Mouse (Mus musculus) forebrain, embryonic 14.5 days (tissue): ENCODE results near the gene Ninl. TPM values are rescaled to one million over a fixed set of nuclear protein-coding genes. Genes with fewer than 3 reads are reported as not detected.

Experiments used
- ATAC-seq: fragments of 200-750 bp; cut with Nextera tagmentation; 2 replicates; pipeline ENCODE4 v1.8.0; 2017; ENCODE audit warnings: mild to moderate bottlenecking, moderate library complexity
- DNase-seq: peaks from one replicate; pipeline ENCODE4 v3.0.0-alpha.2; 2015; ENCODE audit warnings: low spot score
- H3K27ac ChIP-seq: fragments of 300-500 bp; sonication (generic); 2 replicates; pipeline ENCODE4 v1.5.1; 2014; ENCODE audit warnings: low read depth, mild to moderate bottlenecking, control low read depth, low read length, moderate library complexity
- H3K27me3 ChIP-seq: fragments of 300-500 bp; sonication (generic); replicated peaks from 2 replicates; pipeline ENCODE4 v1.6.1; 2014; ENCODE audit warnings: low read length, control low read depth, mixed read lengths; ENCODE audit not compliant: control insufficient read depth, insufficient read depth
- H3K36me3 ChIP-seq: fragments of 300-500 bp; sonication (generic); 2 replicates; pipeline ENCODE4 v1.6.1; 2014; ENCODE audit warnings: low read length, control low read depth; ENCODE audit not compliant: control insufficient read depth, insufficient read depth
- H3K4me1 ChIP-seq: fragments of 300-500 bp; sonication (generic); 2 replicates; pipeline ENCODE4 v1.6.1; 2014; ENCODE audit warnings: antibody characterized with exemption, low read length, control low read depth; ENCODE audit not compliant: control insufficient read depth, insufficient read depth
- H3K4me2 ChIP-seq: fragments of 300-500 bp; sonication (generic); 2 replicates; pipeline ENCODE4 v1.6.1; 2014; ENCODE audit warnings: mild to moderate bottlenecking, control low read depth, low read length
- H3K4me3 ChIP-seq: fragments of 300-500 bp; sonication (generic); 2 replicates; pipeline ENCODE4 v1.5.1; 2014; ENCODE audit warnings: low read depth, low read length, control low read depth
- H3K9ac ChIP-seq: fragments of 300-500 bp; sonication (generic); 2 replicates; pipeline ENCODE4 v1.6.1; 2014; ENCODE audit warnings: mild to moderate bottlenecking, low read length, control low read depth, moderate library complexity
- H3K9me3 ChIP-seq: fragments of 300-500 bp; sonication (generic); replicated peaks from 2 replicates; pipeline ENCODE4 v1.6.1; 2016; ENCODE audit warnings: low read length, control low read depth, mixed read lengths; ENCODE audit not compliant: control insufficient read depth
- WGBS: fragments of 180-500 bp; shearing (Covaris S2); extraction: QIAGEN DNeasy Blood & Tissue Kit; methylation state at CpG from one replicate; pipeline ENCODE4 v1.1.7; 2014; 5-methylcytosine and 5-hydroxymethylcytosine counted together
- polyA plus RNA-seq: library from polyadenylated mRNA; unstranded; fragments of >200 nt; fragmentation: Nextera tagmentation; extraction: Ambion mirVana; gene quantifications from 2 replicates; pipeline ENCODE4 v1.2.1, GENCODE M21; 2014

The Ninl gene
- polyA plus RNA-seq, 1 experiment from 2014 or later: 7.3 TPM

DNA sequence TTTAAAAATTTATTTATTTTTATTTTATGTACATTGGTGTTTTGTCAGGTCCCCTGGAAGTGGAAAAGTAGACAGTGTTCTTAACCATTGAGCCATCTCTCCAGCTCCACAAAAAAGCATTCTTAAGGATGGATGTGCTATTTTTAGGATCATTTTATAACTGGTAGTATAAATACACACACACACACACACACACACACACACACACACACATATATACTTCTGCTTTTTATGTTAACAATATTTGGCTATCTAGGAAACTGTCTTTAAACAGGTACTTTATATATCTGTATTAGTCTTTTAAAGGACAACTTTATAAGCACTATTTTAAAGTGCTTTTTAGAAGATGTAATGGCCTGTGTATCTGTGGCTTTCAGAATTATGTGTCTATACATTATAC is 57.1 kb downstream of the Ninl start:
- peaks cover 14% of the 10 kb centered on the region; the same call in 1 of the 2 replicates for H3K36me3 ChIP-seq
- no peak overlapping the region for H3K4me3 ChIP-seq
- H3K27me3 ChIP-seq: no peaks in the 10 kb centered on the region
- ATAC-seq: no peak
- H3K9ac ChIP-seq: no peak overlapping the region
- H3K9me3 ChIP-seq: no peaks in the 10 kb centered on the region
- no peaks in the 10 kb centered on the region for H3K4me1 ChIP-seq
- H3K4me2 ChIP-seq: no peak overlapping the region
- DNase-seq: no peak
- no peak overlapping the region for H3K27ac ChIP-seq

DNA sequence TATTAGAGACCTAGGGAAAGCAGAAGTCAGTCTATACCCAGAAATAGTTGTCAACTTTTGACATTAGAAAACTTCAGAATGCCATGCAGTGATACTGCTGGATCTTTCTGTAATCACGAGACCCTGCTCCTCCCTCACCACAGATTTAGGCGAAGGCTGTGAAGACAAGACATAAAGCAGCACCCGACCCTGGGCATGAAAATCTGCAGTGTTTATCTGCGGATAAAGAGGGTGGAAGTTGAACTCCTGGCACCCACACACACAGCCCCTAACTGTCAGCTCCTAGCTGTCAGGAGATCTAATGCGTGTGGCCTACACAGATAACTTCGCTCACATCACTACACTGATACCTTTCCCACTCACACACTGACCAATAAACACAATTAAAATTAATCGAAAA is 57.7 kb downstream of the Ninl start:
- Histone ChIP-seq H3K27me3 (no peaks in the 10 kb centered on the region), H3K36me3 (peaks cover 14% of the 10 kb centered on the region; the same call in 1 of the 2 replicates), H3K9ac (no peak overlapping the region), H3K27ac (no peak overlapping the region), H3K9me3 (no peaks in the 10 kb centered on the region), H3K4me2 (no peak overlapping the region), H3K4me1 (no peaks in the 10 kb centered on the region), H3K4me3 (no peak overlapping the region)
- WGBS: 93% methylated on average over 7 of the region's 7 CpGs
- ATAC-seq: no peak
- DNase-seq: no peak

DNA sequence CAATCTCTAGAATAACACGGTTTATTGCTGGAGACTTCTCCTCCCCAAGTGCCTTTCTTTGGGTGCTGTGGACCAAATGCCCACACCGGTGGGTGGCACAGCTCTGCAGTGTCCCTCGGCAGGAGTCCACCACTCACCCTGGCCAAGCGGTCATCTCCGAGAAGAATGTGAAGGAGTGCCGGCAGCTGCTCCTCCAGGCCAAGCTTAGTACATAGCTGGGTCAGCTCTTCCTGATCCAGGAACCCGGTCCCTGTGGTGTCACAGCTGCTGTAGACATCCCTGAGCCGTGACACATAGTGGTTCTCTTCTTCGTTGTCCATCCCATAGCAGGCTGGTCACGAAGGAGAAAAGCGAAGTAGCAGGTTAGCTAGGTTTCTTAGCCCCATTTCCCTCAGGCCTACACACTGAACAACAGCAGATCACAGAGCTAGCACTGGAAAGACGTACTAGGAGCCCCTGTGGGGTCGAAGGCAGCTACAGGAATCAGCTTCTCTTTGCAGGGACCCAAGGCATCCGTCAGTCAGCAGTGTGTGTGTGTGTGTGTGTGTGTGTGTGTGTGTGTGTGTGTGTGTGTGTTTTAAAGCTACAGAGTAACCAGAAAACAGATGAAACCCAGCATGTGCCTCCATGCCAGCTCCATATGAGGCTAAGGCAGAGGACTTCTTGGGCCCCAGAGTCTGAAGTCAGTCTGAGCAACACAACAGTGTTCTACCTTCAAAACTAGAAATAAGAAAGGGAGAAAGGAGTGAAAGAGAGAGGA is 59.1 kb downstream of the Ninl start:
- ATAC-seq: no peak
- 88% methylated on average over 14 of the region's 14 CpGs for WGBS

DNA sequence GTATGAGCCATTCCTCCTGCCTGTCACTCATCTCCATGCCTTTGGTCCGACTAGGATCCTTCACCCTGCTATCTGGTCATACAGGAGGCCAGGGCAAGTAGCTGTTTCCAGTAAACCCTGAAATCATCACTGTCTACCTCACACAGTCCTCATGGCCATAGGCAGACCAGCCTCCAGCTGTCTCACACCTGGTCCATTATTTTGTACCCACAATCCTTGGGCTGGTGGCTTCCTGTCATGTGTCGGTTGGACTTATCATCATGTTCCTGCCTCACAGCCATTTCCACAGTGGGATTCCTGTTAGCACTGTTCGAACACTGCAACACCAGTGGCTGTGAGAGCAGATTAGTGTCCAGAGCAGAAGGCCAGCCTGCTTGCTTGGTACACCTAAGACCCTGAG is 60.4 kb downstream of the Ninl start:
- H3K27ac ChIP-seq: no peak overlapping the region
- DNase-seq: no peak
- no peaks in the 10 kb centered on the region for H3K9me3 ChIP-seq
- 85% methylated on average over 3 of the region's 3 CpGs for WGBS
- H3K4me3 ChIP-seq: no peak overlapping the region
- H3K4me2 ChIP-seq: no peak overlapping the region
- H3K36me3 ChIP-seq: peaks cover 25% of the 10 kb centered on the region; the same call in 1 of the 2 replicates
- H3K27me3 ChIP-seq: no peaks in the 10 kb centered on the region
- no peaks in the 10 kb centered on the region for H3K4me1 ChIP-seq
- ATAC-seq: no peak
- no peak overlapping the region for H3K9ac ChIP-seq

More for the DNA sequence above, 59.1 kb downstream of the Ninl start:
- Histone ChIP-seq H3K4me3 (no peak overlapping the region), H3K36me3 (peaks cover 23% of the 10 kb centered on the region; the same call in 1 of the 2 replicates), H3K4me1 (no peaks in the 10 kb centered on the region), H3K27me3 (no peaks in the 10 kb centered on the region), H3K4me2 (no peak overlapping the region), H3K9ac (no peak overlapping the region), H3K27ac (no peak overlapping the region), H3K9me3 (no peaks in the 10 kb centered on the region)
- DNase-seq: no peak

DNA sequence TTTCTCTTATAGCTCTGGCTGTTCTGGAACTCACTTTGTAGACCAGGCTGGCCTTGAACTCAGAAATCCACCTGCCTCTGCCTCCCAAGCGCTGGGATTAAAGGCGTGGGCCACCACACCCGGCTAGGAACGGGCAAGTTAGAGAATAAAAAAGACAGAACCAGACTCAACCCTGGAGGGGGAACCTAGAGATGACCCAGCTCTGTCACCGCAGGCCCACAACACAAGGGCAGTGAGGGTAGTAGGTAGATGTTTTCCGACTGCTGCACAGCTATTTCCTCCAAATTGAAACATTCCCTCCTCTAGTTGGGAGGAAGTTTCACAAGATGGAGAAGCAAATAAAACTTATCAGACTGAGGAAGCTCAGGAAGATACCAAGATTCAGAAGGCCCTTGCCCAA is 61.5 kb downstream of the Ninl start:
- Histone ChIP-seq H3K4me1 (no peaks in the 10 kb centered on the region), H3K9me3 (no peaks in the 10 kb centered on the region), H3K4me2 (no peak overlapping the region), H3K9ac (no peak overlapping the region), H3K27ac (no peak overlapping the region), H3K4me3 (no peak overlapping the region), H3K36me3 (peaks cover 35% of the 10 kb centered on the region), H3K27me3 (no peaks in the 10 kb centered on the region)
- ATAC-seq (no peak), DNase-seq (no peak)
- WGBS: 94% methylated on average over 6 of the region's 6 CpGs

DNA sequence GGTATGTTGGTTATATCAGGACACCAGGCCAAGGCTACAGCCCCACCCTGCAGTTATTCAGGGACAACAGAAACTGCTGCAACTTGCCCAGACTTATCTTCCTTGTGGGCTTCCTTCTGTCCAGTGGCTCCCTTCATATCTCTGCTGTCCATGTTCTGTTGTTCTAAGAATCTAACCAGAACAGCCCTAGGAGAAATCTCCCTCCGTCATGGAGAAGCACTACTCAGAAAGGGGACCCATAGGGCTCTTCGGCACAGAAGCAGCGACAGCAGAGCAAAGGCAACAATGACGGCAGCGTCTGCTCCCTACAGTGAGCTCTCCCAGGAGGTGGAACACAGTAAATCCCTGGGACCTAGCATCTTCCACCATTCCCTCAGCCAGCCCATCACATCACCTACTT is 62.3 kb downstream of the Ninl start:
- WGBS: 93% methylated on average over 5 of the region's 5 CpGs

DNA sequence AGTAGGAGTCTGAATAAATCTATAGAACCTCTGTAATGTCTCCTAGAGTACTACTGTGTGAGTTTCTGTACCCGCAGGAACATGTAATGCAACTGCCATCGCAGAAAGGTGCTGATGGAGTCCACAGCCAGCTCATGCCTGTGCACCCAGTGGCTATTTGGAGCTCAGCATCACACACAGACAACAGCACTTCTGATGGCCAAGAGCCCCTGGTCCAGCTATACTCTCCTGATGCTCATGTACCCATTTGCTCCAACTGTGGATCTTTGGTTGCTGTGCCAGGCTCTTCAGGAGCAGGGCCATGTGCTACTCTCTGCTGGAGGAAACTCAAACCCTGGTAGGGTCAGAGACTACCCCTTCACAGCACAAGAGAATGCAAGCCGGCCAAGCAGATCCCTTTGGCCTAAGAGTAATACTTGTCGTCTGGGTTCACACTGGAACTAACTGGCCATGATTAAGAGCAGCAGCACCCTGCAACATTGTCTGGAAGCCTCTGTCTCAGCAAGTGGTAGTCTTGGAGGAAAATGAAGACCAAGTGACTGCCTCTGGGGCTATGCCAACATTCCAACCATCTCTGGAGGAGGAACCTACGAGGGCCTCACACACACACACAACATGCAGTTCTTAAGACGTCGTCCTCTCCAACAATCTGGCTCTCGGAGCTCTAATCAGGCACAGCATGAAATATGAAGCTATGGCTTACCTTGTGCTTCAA is 65.6 kb downstream of the Ninl start:
- 94% methylated on average over 8 of the region's 8 CpGs for WGBS
- H3K4me2 ChIP-seq: no peak overlapping the region
- H3K27me3 ChIP-seq: no peaks in the 10 kb centered on the region
- no peak for ATAC-seq
- no peak overlapping the region for H3K27ac ChIP-seq
- no peak overlapping the region for H3K9ac ChIP-seq
- H3K9me3 ChIP-seq: no peaks in the 10 kb centered on the region
- peaks cover 58% of the 10 kb centered on the region for H3K36me3 ChIP-seq
- H3K4me3 ChIP-seq: no peak overlapping the region
- DNase-seq: no peak
- H3K4me1 ChIP-seq: no peaks in the 10 kb centered on the region

More for the DNA sequence above, 62.3 kb downstream of the Ninl start:
- Histone ChIP-seq H3K36me3 (peaks cover 43% of the 10 kb centered on the region), H3K9ac (no peak overlapping the region), H3K4me2 (no peak overlapping the region), H3K4me1 (no peaks in the 10 kb centered on the region), H3K9me3 (no peaks in the 10 kb centered on the region), H3K27me3 (no peaks in the 10 kb centered on the region), H3K4me3 (no peak overlapping the region), H3K27ac (no peak overlapping the region)
- no peak for DNase-seq
- no peak for ATAC-seq

DNA sequence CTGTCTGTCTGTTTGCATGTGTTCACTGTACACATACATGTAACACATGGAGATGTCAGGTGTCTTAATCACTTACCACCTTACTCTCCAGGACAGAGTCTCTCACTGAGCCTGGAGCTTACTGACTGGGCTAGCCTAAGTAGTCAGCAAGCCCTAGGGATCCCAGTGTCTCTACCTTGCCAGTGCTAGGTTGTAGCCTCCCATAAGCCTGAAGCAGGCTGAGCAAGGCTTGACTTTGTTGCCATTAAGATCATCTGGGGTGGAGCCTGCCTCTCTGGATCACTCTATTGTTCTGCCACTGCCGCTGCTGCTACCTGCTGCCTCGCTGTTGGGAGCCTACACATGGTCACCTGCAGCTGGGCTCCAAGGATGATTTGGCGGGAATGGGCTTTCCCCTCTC is 66.5 kb downstream of the Ninl start:
- ATAC-seq (no peak), DNase-seq (no peak)
- 85% methylated on average over 3 of the region's 3 CpGs for WGBS
- Histone ChIP-seq H3K27ac (no peak overlapping the region), H3K9ac (no peak overlapping the region), H3K4me3 (no peak overlapping the region), H3K4me1 (no peaks in the 10 kb centered on the region), H3K4me2 (no peak overlapping the region), H3K36me3 (peaks cover 59% of the 10 kb centered on the region), H3K27me3 (no peaks in the 10 kb centered on the region), H3K9me3 (no peaks in the 10 kb centered on the region)

DNA sequence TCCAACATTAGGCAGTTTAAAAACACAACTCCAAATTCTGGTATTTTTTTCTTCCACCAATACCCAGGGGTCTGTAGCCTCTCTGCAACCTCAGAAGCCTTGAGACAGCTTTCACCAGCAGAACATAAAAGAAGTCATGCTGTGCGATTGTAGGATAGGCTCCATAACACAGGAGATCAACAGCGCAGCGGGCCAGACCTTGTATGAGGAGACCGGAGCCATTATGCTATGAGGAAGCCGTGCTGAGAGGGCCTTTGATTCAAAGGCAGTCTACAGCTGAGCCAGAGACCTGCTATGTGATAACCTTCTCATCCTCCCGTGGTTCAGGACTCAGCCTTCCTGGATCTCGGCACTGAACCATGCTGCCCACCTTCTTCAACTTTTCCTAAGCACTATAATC is 67.3 kb downstream of the Ninl start:
- Histone ChIP-seq H3K27me3 (no peaks in the 10 kb centered on the region), H3K36me3 (peaks cover 65% of the 10 kb centered on the region), H3K4me1 (no peaks in the 10 kb centered on the region), H3K4me2 (no peak overlapping the region), H3K4me3 (no peak overlapping the region), H3K9me3 (no peaks in the 10 kb centered on the region), H3K27ac (no peak overlapping the region), H3K9ac (no peak overlapping the region)
- DNase-seq (peak; percentile 1), ATAC-seq (no peak)
- WGBS: 57% methylated on average over 7 of the region's 7 CpGs
